Mouse (Mus musculus) small intestine, adult 2 months (tissue): ENCODE measurements around the gene Aup1.

Source experiments
- CTCF ChIP-seq: fragments of 200-500 bp; IDR thresholded peaks from 2 replicates; pipeline ENCODE4 v1.5.1; 2012; ENCODE audit warnings: low read depth, mild to moderate bottlenecking, control low read depth, inconsistent platforms, low read length, moderate library complexity, mixed read lengths; ENCODE audit not compliant: insufficient replicate concordance, insufficient read length; ENCODE audit errors: extremely low read depth
- POLR2A ChIP-seq: fragments of 200-500 bp; IDR thresholded peaks from 2 replicates; pipeline ENCODE4 v1.6.1; 2012; ENCODE audit warnings: low read depth, mild to moderate bottlenecking, control low read depth, inconsistent platforms, low read length, moderate library complexity

GRCm38 (mm10) chr6:83053136-83053960, 973 bp upstream of the Aup1 start:
- peak; percentile 51; the same call in 1 of the 2 replicates for TF ChIP-seq POLR2A
- no peak for TF ChIP-seq CTCF
